Mouse (Mus musculus) mature B cell (primary cell): ENCODE measurements around the gene Zfpm1.

Source experiments
- in situ Hi-C: fragments of 300-500 bp; cut with MboI; formaldehyde crosslinking; loops from 2 replicates; pipeline ENCODE4 v1.14.3; 2019

Gene Zfpm1

DNA sequence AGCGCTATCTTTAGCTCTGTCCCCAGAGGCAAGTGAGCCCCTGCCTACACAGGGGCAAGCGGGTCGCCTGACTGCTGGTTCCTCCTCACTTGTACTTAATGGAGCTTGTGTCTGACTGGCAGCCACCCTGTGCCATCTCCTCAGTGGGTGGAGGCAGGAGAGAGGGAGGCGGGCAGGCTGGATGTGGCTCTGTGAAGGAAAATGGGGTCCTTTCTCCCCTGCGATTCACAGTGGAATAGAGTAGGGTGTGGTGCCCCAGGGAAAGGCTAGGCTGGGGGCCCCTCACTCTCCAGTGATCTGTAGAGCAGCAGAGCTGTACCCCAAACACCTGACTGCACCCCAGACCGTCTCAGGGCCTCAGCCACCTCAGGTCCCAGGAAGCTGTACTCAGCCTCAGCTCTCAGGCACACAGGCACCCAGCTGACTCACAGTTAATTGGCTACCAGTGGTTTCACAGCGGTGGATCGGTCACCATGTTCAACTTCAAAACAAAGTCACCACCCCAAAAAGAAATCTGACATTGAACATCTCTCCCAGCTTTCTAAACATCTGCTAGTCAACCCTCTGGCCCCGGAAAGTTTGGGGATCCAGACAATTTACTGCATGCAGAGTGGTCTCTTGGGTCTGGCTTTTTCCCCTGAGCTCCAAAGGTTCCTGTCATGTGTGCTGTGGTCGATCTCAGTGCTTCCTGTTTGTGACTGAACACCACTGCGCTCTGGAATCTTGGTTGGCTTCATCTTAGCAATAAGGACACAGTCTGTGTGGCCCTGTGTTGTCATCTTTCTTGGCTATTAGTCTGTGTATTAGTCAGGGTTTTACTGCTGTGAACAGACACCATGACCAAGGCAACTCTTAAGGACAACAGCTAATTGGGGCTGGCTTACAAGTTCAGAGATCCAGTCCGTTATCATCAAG lies 63.5 kb downstream of the Zfpm1 start:
- in situ Hi-C loops, result no loop called here

DNA sequence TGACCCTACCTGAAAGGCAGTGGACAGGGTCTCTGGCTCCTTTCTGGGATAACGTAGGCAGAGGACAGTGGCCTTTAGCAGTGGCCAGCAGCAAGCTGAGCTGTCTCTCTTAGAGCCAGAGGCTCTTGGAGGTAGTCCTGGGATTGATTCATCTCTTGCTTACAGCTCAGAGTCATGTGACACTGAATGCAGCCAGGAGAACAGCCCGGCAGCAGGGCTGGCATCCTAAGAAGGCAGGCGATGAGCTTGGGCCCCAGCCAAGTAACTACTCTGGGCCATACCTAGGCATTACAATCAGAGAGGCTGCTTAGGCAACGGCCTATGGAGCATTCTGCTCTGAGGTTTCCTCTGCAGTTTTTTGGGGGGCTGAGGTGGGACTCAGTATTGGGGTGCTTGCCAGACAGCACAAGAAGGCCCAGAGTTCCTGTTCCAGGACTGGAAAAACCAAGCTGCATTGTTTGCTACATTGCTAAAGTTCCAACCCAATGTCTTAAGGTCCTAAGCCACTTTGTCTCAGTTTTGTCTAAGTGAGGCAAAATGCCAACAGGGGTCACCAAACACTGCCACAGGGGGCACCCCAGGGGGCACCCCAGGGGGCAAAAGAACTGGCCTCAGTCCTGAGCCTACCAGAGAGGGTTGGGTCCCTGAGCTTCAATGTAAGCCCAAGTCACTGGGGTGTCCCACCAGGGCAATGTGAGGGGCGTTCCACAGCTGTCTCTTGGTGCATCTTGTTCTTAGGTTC lies 66.0 kb downstream of the Zfpm1 start:
- in situ Hi-C loops, result no loop called here

DNA sequence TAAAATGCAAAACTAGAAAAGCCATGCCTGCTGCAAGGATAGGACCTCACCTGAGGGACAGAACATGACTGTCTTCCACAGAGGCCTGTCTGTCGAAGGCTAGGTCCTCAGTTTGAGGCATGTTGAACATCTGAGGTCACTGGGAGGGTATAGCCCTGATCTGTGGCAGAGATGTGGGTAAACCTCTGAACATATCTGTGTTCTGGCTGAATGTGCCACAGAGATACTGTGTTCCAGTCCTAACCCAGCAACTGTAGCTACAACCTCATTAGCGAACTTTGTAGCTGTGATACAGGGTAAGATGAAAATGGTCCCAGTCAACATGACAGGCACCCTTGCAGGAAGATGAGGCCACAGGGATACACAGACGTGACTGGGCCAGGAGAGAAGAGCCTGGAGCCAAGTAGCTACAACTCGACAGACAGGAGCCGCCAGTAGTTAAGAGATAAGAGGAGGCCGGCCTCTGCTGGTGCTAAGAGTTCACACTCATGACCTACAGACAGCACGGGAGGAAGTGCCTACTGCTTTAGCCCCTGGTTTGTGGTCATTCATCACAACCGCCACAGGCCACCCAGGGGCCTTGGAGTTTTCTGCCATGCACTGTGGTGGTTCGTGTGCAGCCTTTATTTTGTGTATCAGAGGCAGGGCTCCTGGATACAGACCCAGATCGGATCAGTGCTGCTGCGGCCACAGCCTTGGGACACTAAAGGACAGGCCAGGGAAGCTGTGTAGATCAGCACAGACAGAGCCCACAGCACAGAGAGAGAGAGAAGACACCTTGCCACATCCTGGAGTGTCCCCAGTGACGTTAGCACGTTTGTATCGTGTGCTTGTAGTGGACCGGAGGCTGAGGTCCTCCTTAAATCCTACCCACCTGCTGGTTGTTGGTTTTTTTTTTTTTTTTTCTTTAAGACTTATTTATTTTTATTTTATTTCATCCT lies 67.7 kb downstream of the Zfpm1 start:
- in situ Hi-C loops, result no loop called here

DNA sequence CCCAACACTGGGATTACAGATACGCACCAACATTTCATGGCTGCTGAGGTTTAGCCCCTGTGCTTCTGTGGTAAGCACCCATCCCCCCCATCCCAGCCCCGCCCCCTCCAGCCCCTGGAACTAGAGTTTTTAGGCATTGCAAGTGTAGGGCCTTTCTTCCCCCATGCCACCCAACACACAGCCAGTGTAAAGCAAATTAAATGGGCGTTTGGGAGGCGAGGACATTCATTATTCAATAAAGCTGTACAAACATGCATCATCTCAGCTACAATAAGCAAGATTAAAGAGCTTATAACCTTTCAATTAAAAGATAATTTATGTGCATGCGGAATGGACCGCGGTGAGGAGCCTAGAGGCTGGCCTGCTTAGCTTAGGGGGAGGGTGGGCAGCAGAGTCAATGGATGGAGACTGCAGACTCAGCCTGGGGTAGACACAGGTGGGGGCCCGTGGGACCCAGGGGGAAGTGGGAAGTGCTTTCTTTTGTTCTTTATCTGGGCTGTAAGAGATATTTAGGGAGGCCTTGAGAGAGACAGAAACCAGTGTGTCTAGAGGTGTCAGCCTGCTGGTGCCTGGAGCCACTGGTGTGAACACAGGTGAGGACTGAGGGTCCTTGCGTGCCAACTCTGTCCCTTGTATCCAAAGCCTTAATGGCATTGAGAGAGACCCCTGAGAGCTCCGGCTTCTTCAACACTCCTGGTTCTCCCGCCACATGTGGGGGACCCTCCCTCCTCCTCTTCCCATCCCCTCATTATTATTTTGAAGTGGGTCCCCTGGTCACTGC lies 68.6 kb downstream of the Zfpm1 start:
- in situ Hi-C loops, result no loop called here

DNA sequence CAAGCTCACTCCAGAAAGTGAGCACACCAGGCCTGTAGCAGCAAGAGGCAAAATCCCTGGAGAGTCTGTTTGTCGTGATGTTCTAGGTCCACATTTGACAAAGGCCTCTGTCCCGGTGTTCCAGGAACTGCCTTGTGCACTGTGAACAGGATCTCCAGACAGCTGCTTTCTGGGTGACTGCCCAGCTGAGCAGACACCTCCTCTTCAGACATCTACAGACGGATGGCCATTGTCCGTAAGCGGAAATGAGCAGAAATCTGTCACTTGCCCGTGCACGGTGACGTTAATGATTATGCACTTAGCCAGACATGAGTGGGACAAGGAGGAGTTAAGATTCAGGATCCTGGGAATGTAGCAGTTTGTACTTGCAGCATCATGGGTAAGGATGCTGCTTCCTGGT lies 72.2 kb downstream of the Zfpm1 start:
- in situ Hi-C loops, result no loop called here

DNA sequence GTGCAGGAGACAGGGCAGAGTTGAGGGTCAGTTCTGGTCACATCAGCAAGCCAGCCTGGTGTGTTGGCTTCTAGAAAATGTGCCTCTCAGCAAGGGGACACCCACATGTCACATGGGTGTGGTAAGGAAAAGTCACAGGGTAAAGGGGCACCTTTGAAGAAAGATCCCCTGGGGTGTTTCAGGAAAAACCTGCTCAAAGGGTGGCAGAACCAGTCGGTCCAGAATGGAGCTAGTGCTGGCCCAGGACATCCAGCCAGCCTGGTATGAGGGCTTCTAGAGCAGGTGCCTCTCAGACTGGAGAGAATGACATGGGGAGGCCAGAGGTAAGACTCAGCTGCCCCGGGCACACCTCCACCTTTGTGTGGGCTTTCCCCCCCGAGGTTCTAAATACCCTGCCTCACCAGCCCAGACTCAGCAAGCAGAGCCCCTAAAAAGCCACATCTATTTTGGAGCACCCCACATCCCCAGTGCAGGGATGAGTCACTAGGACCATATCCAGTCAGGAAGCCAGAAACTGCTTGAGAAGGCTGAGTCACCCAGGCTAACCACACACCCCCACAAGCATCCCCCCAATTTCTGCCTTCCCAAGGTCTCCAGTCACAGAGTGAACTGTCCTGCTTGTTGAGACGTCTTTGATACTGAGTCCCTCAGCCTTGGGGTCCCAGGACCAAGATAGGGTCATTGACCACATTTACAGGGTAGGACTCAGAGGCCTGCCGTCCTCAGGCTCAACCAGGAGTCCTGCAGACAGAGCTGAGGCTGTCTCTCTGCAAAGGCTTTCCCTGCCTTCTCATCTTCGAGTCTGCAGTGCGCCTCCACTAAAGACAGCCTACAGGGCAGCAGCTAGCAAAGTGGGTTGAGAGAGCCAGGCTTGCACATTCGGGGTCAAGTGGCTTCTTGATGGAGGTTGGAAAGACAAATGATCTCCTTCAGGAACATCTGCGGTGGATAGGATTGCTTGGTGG lies 74.0 kb downstream of the Zfpm1 start:
- in situ Hi-C loops, result no loop called here

DNA sequence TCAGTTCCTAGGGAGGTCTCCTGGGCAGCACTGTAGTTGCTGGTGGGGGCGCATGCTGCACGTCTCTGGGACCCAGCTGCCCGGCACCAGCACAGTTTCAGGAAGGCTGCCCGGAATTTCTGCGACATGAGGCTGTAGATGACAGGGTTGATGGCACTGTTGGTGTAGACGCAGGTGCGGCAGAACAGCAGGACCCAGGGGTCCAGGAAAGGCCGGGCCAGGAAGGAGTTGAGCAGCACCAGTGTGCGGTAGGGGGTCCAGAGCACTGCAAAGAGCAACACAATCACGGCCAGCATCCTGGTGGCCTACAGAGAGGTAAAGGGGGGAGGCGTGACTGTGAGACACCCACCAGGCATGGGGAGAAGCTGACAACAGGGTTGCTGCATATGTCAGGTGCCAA lies 75.3 kb downstream of the Zfpm1 start:
- in situ Hi-C loops, result no loop called here

DNA sequence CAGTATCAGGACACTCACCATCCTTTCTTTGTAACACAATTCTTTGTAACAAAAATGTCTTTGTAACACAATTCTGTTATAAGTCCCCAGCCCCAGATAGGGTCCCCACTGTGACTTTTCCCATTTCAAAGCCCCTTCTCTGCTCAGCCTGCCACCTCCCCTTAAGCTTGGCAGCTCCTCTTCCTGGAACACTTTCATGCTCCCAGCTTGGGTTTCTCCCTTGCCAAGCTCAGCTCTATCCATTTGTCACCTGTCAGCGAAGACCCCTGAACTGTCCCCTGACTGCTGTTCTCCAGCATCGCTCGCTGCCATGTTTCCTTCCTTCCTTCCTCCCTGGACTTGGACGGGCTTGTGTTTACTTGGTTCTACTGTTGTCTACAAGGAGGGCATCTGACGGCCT lies 75.7 kb downstream of the Zfpm1 start:
- in situ Hi-C loops, result no loop called here

DNA sequence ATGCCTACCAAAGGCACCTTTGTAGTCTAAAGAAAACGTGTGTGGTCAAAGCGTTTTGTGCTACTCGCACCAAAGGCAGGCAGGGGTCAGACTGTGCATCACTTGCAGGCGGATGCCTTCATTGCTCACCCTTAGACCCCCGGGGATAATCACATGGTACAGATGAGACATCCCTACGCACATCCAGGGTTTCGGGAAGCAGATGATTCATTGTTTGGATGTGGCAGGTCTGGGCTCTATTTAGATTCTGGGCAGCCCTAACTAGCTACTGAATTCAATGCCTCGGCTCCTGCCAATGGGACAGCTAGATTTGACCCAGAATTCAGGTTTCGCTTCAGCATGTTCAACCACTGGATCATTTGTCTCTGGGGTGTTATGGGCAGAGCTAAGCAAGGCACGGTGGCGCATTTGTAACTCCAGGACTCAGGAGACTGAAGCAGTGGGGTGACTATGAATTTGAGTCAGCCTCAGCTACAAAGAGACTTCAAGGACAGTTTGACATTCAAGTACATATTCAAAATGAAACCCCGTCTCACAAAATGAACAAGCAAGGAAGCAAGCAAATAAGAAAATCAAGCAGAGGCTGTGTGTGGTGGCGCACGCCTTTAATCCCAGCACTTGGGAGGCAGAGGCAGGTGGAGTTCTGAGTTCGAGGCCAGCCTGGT lies 77.3 kb downstream of the Zfpm1 start:
- in situ Hi-C loops, result no loop called here

DNA sequence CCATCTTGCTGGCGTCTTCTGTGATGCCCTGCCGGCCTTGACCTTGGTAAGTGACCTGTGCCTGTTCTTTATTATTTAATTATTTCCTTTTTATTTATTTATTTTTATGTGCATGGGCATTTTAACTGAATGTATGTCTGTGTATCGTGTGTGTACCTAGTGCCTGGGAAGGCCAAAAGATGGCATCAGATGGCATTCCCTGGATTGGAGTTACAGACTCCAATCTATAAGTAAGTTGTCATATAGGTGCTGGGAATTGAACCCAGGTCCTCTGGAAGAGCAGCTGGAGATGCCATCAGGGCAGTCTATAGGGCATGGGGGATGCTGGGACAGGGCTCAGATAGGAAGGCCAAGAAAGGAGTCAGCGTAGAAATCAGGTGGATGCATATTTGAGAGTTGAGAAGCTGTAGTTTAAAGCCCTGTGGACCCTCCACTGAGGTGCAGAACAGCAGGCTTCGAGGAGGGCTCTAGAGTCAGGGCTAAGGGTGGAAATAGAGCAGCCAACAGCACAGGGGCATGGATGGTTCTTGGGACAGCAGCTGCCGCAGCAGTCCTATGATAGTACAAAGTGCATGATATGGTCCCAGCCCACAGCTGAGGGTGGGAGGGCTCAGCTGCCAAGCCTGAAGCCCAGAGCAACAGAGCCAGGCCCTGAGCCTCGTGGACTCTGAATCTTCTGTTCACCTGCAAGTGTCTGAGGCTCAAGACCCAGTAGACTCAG lies 78.9 kb downstream of the Zfpm1 start, which contains the start of gene Trhr2:
Gene Trhr2 (minus strand): TSS at position 51 of the 721 bp plus-strand sequence.
- in situ Hi-C loops, result no loop called here

DNA sequence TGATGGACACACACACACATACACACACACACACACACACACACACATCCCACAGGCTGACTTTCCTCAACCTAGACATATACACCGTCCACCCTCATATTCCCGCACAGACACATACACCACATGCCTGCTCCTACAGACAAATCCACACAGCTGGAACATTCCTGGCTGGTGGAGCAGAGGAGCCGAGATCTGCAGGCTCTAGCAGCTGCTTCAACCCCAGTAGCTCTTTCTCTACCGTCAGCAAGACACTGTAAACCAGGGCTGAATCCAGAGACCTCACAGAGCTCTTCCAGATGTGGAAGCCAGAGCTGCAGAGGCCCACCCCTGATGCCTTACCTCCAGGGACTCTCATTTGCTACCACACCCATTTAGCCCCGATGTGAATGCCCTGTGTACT lies 80.3 kb downstream of the Zfpm1 start:
- in situ Hi-C loops, result no loop called here

DNA sequence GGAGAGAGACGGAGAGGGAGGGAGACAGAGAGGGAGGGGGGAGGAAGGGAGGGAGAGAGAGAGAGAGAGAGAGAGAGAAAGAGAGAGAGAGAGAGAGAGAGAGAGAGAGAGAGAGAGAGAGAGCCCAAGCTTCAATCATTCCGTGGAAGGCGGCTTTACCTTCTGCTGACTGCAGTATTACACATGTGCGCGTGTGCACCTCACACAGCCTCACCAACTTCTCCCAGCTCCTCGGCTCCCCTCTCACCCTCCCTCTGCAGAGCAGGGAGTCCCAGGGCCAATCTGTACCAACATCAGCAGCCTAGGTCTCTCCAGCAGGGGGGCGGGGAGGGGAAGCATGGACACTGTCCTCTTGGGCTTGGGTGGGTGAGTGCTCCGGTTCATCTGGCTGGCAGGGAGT lies 81.0 kb downstream of the Zfpm1 start:
- in situ Hi-C loops, result no loop called here

DNA sequence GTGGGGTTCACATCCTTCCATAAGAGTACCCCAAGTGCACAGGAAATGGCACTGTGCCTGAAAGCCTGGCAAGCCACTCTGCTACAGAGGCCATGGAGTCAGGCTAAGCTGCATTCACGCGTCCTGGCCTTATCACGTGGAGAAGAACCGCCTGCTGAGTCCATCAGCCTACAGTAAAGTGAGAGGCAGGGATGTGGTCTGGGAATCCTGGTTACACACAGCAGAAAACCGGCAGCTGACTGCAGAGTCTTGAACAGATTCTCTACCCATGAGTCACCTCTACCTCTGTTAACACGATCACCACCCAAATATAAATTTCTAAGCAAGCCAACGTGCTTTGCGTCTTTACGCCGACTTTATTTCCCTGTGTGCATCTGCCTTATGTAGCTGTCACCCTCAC lies 86.6 kb downstream of the Zfpm1 start:
- in situ Hi-C loops, result no loop called here

DNA sequence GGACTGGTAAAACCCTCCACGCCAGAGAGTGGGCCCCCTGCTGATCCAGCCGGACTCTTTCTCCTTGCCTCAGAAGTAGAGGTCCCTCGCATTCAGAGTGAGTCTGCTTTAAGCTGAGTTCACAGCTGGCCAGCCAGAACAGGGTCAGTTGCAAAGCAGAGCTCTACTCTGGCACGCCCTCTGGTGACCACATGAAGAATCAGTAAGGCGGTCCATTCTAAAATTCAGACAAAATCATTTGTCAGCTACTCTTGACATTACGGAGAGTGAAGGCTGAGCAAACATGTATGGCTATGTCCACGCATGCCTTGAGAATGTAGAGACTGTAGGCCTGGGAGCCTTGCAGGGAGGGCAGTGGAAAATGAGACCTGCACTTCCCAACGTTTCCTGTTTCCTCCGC lies 87.7 kb downstream of the Zfpm1 start:
- in situ Hi-C loops, result no loop called here

DNA sequence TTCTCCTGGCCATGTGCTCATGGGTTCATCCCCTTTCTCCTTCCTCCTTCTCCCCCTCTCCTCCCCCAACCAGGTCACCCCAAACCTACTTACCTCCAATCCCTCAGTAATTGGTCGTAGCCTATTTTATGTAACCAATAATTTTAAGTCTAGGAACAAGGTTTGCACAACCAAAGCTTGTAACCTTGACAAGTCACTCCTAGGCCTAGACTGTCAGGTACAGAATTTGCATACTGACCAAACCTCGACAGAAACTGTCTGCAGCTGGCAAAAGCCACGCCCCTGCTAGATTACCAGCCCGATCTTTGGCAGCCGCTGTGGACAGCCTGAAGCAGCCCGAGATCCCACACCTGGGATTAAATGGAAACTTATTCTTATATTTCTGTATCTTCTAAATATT lies 89.8 kb downstream of the Zfpm1 start:
- in situ Hi-C loops, result no loop called here

DNA sequence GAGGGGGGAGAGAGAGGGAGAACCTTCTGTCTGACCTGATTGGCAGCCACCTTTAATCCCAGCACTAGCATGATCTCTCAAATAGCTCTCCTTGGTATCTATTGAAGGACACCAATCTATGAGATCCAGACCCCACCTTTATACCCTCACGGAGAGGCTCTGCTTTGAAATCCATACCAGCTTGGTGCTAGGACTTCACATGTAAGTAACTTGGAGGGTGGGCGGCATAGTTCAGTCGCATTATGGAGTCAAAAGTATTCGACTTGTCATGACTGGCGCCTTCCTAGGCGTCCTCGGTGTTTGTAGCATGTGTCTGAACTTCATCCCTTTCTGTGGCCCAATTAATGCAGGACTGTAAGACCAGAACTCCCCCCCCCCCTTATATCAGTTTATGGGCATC lies 93.4 kb downstream of the Zfpm1 start:
- in situ Hi-C loops, result no loop called here

DNA sequence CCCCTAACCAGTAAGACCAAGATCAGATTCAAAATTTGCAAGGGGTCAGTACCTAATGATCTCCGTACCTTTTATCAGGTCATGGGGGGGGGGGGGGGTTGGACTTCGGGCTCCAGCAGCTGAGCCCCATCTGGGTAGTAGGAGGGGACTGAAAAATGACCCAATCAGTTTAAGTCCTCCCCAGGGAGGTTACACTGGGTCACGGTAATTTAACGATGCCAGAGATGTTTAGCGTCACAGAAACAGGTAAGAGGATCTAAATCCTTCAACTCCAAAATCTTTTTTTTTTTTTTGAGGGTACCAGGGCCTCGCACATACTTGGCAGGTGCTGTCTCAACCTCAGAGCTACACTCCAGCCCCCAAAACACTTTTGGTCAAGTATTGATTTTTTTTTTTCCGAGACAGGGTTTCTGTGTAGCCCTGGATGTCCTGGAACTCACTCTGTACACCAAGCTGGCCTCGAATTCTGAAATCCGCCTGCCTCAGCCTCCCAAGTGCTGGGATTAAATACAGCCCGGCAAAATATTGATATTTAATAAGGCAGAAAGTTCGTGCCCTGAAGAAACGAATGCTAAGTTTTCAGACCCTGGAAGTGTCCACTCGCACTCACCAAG lies 93.9 kb downstream of the Zfpm1 start:
- in situ Hi-C loops, result no loop called here
